Mouse (Mus musculus) embryonic facial prominence, embryonic 11.5 days (tissue): ENCODE measurements around the gene Sumf1. TPM values are rescaled to one million over a fixed set of nuclear protein-coding genes. Genes with fewer than 3 reads are reported as not detected.
A peak's percentile ranks its signal among the peaks of the same experiment; 100 is the strongest.

Experiments used
- ATAC-seq: fragments of 200-750 bp; cut with Nextera tagmentation; replicated peaks from 2 replicates; pipeline ENCODE4 v1.8.0; 2017; ENCODE audit warnings: low read depth; ENCODE audit not compliant: insufficient number of reproducible peaks, low FRiP score, low TSS enrichment
- DNase-seq: peaks from one replicate; pipeline ENCODE4 v3.0.0-alpha.2; 2015; ENCODE audit warnings: low spot score
- H3K27ac ChIP-seq: fragments of 300-500 bp; sonication (generic); replicated peaks from 2 replicates; pipeline ENCODE4 v1.5.1; 2014; ENCODE audit warnings: mild to moderate bottlenecking, low read depth, low read length, control low read depth
- H3K27me3 ChIP-seq: fragments of 300-500 bp; sonication (generic); 2 replicates; pipeline ENCODE4 v1.6.1; 2014; ENCODE audit warnings: mild to moderate bottlenecking, low read length, moderate library complexity, mixed read lengths; ENCODE audit not compliant: control insufficient read depth, insufficient read depth
- H3K36me3 ChIP-seq: fragments of 300-500 bp; sonication (generic); replicated peaks from 2 replicates; pipeline ENCODE4 v1.6.1; 2014; ENCODE audit warnings: low read depth, mild to moderate bottlenecking, low read length, moderate library complexity, mixed read lengths; ENCODE audit not compliant: control insufficient read depth, insufficient read depth
- H3K4me1 ChIP-seq: fragments of 300-500 bp; sonication (generic); 2 replicates; pipeline ENCODE4 v1.6.1; 2014; ENCODE audit warnings: low read length, mixed read lengths; ENCODE audit not compliant: control insufficient read depth, insufficient read depth
- H3K4me2 ChIP-seq: fragments of 300-500 bp; sonication (generic); 2 replicates; pipeline ENCODE4 v1.6.1; 2014; ENCODE audit warnings: low read depth, mild to moderate bottlenecking, control low read depth, low read length, moderate library complexity
- H3K4me3 ChIP-seq: fragments of 300-500 bp; sonication (generic); 2 replicates; pipeline ENCODE4 v1.5.1; 2014; ENCODE audit warnings: low read depth, low read length, control low read depth
- H3K9ac ChIP-seq: fragments of 300-500 bp; sonication (generic); replicated peaks from 2 replicates; pipeline ENCODE4 v1.6.1; 2014; ENCODE audit warnings: mild to moderate bottlenecking, control low read depth, low read length
- H3K9me3 ChIP-seq: fragments of 300-500 bp; sonication (generic); replicated peaks from 2 replicates; pipeline ENCODE4 v1.6.1; 2016; ENCODE audit warnings: mild to moderate bottlenecking, low read length, inconsistent platforms, mixed read lengths; ENCODE audit not compliant: control insufficient read depth
- WGBS: fragments of 180-500 bp; shearing (Covaris S2); extraction: QIAGEN DNeasy Blood & Tissue Kit; methylation state at CpG from one replicate; pipeline ENCODE4 v1.1.7; 2014; 5-methylcytosine and 5-hydroxymethylcytosine counted together
- polyA plus RNA-seq: library from polyadenylated mRNA; unstranded; fragments of >200 nt; fragmentation: Nextera tagmentation; extraction: Ambion mirVana; gene quantifications from 2 replicates; pipeline ENCODE4 v1.2.1, GENCODE M21; 2014

Gene Sumf1
- polyA plus RNA-seq, 1 experiment from 2014 or later: 17.2 TPM

DNA sequence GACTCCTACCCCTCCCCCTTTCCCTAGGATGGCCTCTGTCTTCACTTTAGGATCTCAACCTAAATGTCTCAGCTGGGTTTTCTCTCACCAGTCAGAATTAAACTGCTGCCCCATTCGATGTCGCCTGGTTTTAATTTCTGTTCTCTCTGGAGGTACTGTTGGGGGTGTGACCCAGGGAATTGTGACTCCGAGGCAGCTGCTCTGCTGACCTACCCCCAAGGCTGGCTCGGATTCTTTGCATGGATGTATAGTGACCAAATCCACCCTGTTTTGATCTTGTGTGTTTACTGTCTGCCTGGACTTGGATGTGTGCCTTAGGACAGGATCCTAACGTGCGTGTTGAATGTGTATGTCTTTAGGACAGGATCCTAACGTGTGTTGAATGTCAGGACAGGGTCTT is 40.8 kb upstream of the Sumf1 start:
- ATAC-seq: no peak
- Histone ChIP-seq H3K36me3 (no peaks in the 10 kb centered on the region), H3K9ac (no peak overlapping the region), H3K27ac (no peak overlapping the region), H3K4me3 (no peak overlapping the region), H3K9me3 (no peaks in the 10 kb centered on the region), H3K4me2 (no peak overlapping the region), H3K27me3 (no peaks in the 10 kb centered on the region), H3K4me1 (no peaks in the 10 kb centered on the region)
- WGBS: 32% methylated on average over 7 of the region's 7 CpGs
- DNase-seq: peak; percentile 36

GRCm38 (mm10) chr6:108225027-108225426 is 39.6 kb upstream of the Sumf1 start:
- no peak overlapping the region for H3K4me2 ChIP-seq

GRCm38 (mm10) chr6:108224361-108224760 is 39.0 kb upstream of the Sumf1 start:
- H3K27me3 ChIP-seq: no peaks in the 10 kb centered on the region
- H3K4me1 ChIP-seq: no peaks in the 10 kb centered on the region
- no peaks in the 10 kb centered on the region for H3K36me3 ChIP-seq
- H3K27ac ChIP-seq: no peak overlapping the region
- DNase-seq: no peak
- H3K4me2 ChIP-seq: no peak overlapping the region
- no peak overlapping the region for H3K4me3 ChIP-seq
- ATAC-seq: no peak
- 91% methylated on average over 4 of the region's 4 CpGs for WGBS
- no peaks in the 10 kb centered on the region for H3K9me3 ChIP-seq
- H3K9ac ChIP-seq: no peak overlapping the region

More at GRCm38 (mm10) chr6:108225027-108225426, 39.6 kb upstream of the Sumf1 start:
- H3K36me3 ChIP-seq: no peaks in the 10 kb centered on the region
- H3K9me3 ChIP-seq: no peaks in the 10 kb centered on the region
- H3K4me1 ChIP-seq: no peaks in the 10 kb centered on the region
- no peak for DNase-seq
- no peak overlapping the region for H3K9ac ChIP-seq
- ATAC-seq: no peak
- H3K27me3 ChIP-seq: no peaks in the 10 kb centered on the region
- 85% methylated on average over 2 of the region's 2 CpGs for WGBS
- H3K27ac ChIP-seq: no peak overlapping the region
- H3K4me3 ChIP-seq: no peak overlapping the region

DNA sequence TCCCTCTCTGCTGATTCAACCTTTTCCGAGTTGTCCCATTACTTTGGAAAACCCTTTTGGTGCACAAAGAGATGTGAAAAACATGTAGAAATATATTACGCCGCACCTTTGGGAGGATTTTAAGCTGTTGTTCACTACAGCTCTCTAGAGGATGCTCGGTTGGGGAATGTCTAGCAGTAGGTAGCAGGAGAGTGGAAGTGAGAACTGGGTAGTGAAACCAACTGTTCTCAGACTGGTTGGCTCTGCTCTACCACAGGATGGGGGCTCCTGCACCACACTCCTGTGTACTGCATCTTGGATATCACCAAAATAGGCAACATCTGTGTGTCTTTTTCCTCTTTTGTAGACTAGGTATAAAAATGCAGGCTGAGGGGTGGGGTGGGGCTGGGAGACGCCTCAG is 37.5 kb upstream of the Sumf1 start:
- DNase-seq: no peak
- Histone ChIP-seq H3K9ac (no peak overlapping the region), H3K36me3 (no peaks in the 10 kb centered on the region), H3K27me3 (no peaks in the 10 kb centered on the region), H3K9me3 (no peaks in the 10 kb centered on the region), H3K4me3 (no peak overlapping the region), H3K4me1 (no peaks in the 10 kb centered on the region), H3K4me2 (no peak overlapping the region), H3K27ac (no peak overlapping the region)
- 90% methylated on average over 5 of the region's 5 CpGs for WGBS
- ATAC-seq: no peak

DNA sequence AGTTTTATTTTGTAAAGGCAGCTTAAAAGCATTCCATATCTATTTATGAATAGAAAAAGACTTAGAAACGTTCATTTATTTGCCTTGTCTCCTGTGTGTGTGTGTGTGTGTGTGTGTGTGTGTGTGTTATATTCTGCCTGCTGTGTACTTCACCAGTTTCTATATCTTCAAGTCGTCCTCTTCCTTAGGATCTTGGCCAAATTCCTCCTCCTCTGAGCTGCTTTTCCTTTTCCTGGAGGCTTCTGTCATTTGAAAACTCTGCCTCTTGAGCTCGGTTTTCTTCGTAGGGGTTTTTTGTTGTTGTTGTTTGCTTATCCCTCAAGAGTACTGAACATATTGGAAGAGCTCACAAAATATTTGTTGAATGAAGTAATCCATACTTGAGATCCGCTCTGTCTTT is 37.1 kb upstream of the Sumf1 start:
- Histone ChIP-seq H3K27ac (no peak overlapping the region), H3K4me1 (no peaks in the 10 kb centered on the region), H3K9ac (no peak overlapping the region), H3K27me3 (no peaks in the 10 kb centered on the region), H3K4me3 (no peak overlapping the region), H3K36me3 (no peaks in the 10 kb centered on the region), H3K4me2 (no peak overlapping the region), H3K9me3 (no peaks in the 10 kb centered on the region)
- DNase-seq (no peak), ATAC-seq (no peak)
- WGBS: 72% methylated on average over 5 of the region's 5 CpGs

- Histone ChIP-seq H3K4me2 (no peak overlapping the region), H3K4me1 (no peaks in the 10 kb centered on the region), H3K4me3 (no peak overlapping the region), H3K27me3 (no peaks in the 10 kb centered on the region), H3K36me3 (no peaks in the 10 kb centered on the region), H3K27ac (no peak overlapping the region), H3K9me3 (no peaks in the 10 kb centered on the region), H3K9ac (no peak overlapping the region)
- ATAC-seq (no peak), DNase-seq (no peak)
- WGBS: 81% methylated on average over 3 of the region's 3 CpGs
Measured at GRCm38 (mm10) chr6:108217987-108218386, 32.6 kb upstream of the Sumf1 start.

- ATAC-seq: no peak
- no peak overlapping the region for H3K9ac ChIP-seq
- no peaks in the 10 kb centered on the region for H3K4me1 ChIP-seq
- H3K4me2 ChIP-seq: no peak overlapping the region
- no peak overlapping the region for H3K27ac ChIP-seq
- no peaks in the 10 kb centered on the region for H3K9me3 ChIP-seq
- WGBS: 89% methylated on average over 8 of the region's 8 CpGs
- DNase-seq: no peak
- H3K4me3 ChIP-seq: no peak overlapping the region
- no peaks in the 10 kb centered on the region for H3K36me3 ChIP-seq
- H3K27me3 ChIP-seq: no peaks in the 10 kb centered on the region
Measured at GRCm38 (mm10) chr6:108216832-108217231, 31.4 kb upstream of the Sumf1 start.

GRCm38 (mm10) chr6:108216091-108216490 is 30.7 kb upstream of the Sumf1 start:
- Histone ChIP-seq H3K4me3 (no peak overlapping the region), H3K36me3 (no peaks in the 10 kb centered on the region), H3K9ac (no peak overlapping the region), H3K9me3 (no peaks in the 10 kb centered on the region), H3K27ac (no peak overlapping the region), H3K4me2 (no peak overlapping the region), H3K27me3 (no peaks in the 10 kb centered on the region), H3K4me1 (no peaks in the 10 kb centered on the region)
- WGBS: 59% methylated on average over 5 of the region's 5 CpGs
- ATAC-seq (no peak), DNase-seq (peak; percentile 43)
